11 mouse cellular contexts compared by ENCODE assay signal in genomic region chr1:73140557-73141345, GRCm38 (mm10).
DNase-seq lines count a peak whose midpoint lies in the region; ATAC-seq lines count a peak whose summit lies in the region.
"Had no signal": no experiment of that assay in that cellular context is flagged by ENCODE, and none has a peak within 500 bp of the region (broad histone marks: within the 10 kb centered on the region; RNA-seq: fewer than 3 reads in every experiment).

No protein-coding gene starts in this region.

- 62% methylated on average over 7 of the region's 7 CpGs for WGBS in kidney, embryonic 16.5 days
- 68% methylated on average over 7 of the region's 7 CpGs for WGBS in embryonic facial prominence, embryonic 10.5 days

- ATAC-seq in kidney, embryonic 16.5 days (ENCODE audit: low FRiP score, low TSS enrichment), result no peak
- no peak for ATAC-seq in megakaryocyte-erythroid progenitor cell, adult 5-6 weeks (replicated peaks; ENCODE audit: low FRiP score, low TSS enrichment, poor library complexity, severe bottlenecking)
- ATAC-seq: activated CD4-positive, CD25-positive, alpha-beta regulatory T cell, adult 4 months; liver, postnatal 0 days had no signal

- H3K9ac ChIP-seq in kidney, embryonic 16.5 days (replicated peaks; ENCODE audit: low read length), result no peak overlapping the region
- H3K9ac ChIP-seq: hindbrain, embryonic 14.5 days; liver, postnatal 0 days had no signal

- no peaks in the 10 kb centered on the region for H3K36me3 ChIP-seq in kidney, embryonic 16.5 days (ENCODE audit: insufficient read depth, low read length)
- no peaks in the 10 kb centered on the region for H3K36me3 ChIP-seq in embryonic facial prominence, embryonic 10.5 days (replicated peaks)

- no peak overlapping the region for H3K4me2 ChIP-seq in kidney, embryonic 16.5 days (replicated peaks; ENCODE audit: low read depth, low read length)
- H3K4me2 ChIP-seq: hindbrain, embryonic 14.5 days had no signal

- H3K4me3 ChIP-seq in kidney, embryonic 16.5 days (ENCODE audit: low read length), result no peak overlapping the region
- no peak overlapping the region for H3K4me3 ChIP-seq in embryonic facial prominence, embryonic 10.5 days

- no peak overlapping the region for H3K27ac ChIP-seq in kidney, embryonic 16.5 days (ENCODE audit: low read length)
- peak overlapping the region; percentile 63; the same call in 1 of the 2 replicates for H3K27ac ChIP-seq in embryonic facial prominence, embryonic 10.5 days (replicated peaks)
- H3K27ac ChIP-seq: hindbrain, embryonic 14.5 days had no signal

- H3K27me3 ChIP-seq in kidney, embryonic 16.5 days (ENCODE audit: insufficient read depth, low read length), result no peaks in the 10 kb centered on the region
- H3K27me3 ChIP-seq in embryonic facial prominence, embryonic 10.5 days (replicated peaks; ENCODE audit: low read depth, poor library complexity, severe bottlenecking), result no peaks in the 10 kb centered on the region

- DNase-seq in kidney, adult 18-20 months, result peak; percentile 15
- no peak for DNase-seq in embryonic facial prominence, embryonic 10.5 days (ENCODE audit: low spot score)
- DNase-seq in kidney, adult 9 months, result peak; percentile 31
- peak; percentile 66 for DNase-seq in lung, postnatal 14 days
- DNase-seq in cerebellum, adult 11 months, result no peak
- DNase-seq: gastrocnemius, postnatal 36 days; liver, postnatal 0 days had no signal

- H3K9me3 ChIP-seq in kidney, embryonic 16.5 days (ENCODE audit: low read length), result peaks cover 4% of the 10 kb centered on the region; the same call in 1 of the 2 replicates
- H3K9me3 ChIP-seq in embryonic facial prominence, embryonic 10.5 days, result no peaks in the 10 kb centered on the region

- no peaks in the 10 kb centered on the region; the same call in 1 of the 2 replicates for H3K4me1 ChIP-seq in kidney, embryonic 16.5 days (ENCODE audit: insufficient read depth, low read length)
- peaks cover 9% of the 10 kb centered on the region for H3K4me1 ChIP-seq in embryonic facial prominence, embryonic 10.5 days

Comparison
In these comparisons a context has a peak if more than half of its experiments do, and no peak if none do; other contexts are left out.
1. DNase-seq: peak in kidney, adult 18-20 months (single experiment), kidney, adult 9 months (single experiment) and lung, postnatal 14 days (single experiment); none in embryonic facial prominence, embryonic 10.5 days (single experiment) and cerebellum, adult 11 months (single experiment).